Mouse (Mus musculus) stomach, postnatal 0 days (tissue): ENCODE results near the gene Cnnm3.

ENCODE experiments used
- CTCF ChIP-seq: IDR thresholded peaks from 2 replicates; pipeline ENCODE4 v1.5.1; 2016; ENCODE audit warnings: antibody characterized with exemption, low read depth, mild to moderate bottlenecking, moderate library complexity
- EP300 ChIP-seq: optimal IDR thresholded peaks from 2 replicates; pipeline ENCODE3; 2016; ENCODE audit warnings: antibody characterized with exemption

GRCm38 (mm10) chr1:36501261-36501660 is 10.4 kb upstream of the Cnnm3 start:
- peak; percentile 96 for TF ChIP-seq CTCF
- TF ChIP-seq EP300: no peak
